Mouse (Mus musculus): ENCODE measurements around the gene Sppl2b. TPM values are rescaled to one million over a fixed set of nuclear protein-coding genes. Genes with fewer than 3 reads are reported as not detected.

Sppl2b gene
- polyA plus RNA-seq, 1 experiment from 2014 or later = 34.2 TPM

DNA sequence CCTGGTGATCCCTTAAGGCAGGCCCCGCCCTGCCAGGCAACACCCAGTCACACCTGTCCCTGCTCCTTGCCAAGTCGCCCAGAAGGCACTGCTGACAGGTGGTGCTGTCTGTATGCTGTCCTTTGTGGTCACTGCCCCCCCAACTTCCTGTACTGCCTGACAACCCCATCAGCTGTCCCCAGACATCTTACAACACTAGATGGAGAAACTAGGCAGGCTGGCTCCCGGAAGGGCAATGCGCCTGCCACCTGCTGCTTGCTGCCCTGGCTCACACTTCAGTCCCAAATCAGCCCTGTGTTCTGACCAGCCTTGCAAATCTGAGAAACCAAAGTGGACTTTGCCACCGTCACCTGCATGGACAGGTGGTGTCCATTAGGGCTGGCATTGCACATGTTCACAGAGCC lies 59.2 kb downstream of the Sppl2b start:
- Histone ChIP-seq H3K4me1 (ENCODE audit: control insufficient read depth, insufficient read depth, low read length) (peaks cover 10% of the 10 kb centered on the region; the same call in 1 of the 2 replicates), H3K9ac (ENCODE audit: low read length) (no peak overlapping the region), H3K4me3 (ENCODE audit: low read depth, low read length) (no peak overlapping the region), H3K27ac (ENCODE audit: low read depth, low read length) (no peak overlapping the region), H3K9me3 (ENCODE audit: control insufficient read depth, low read length) (no peaks in the 10 kb centered on the region), H3K4me2 (ENCODE audit: low read depth) (no peak overlapping the region), H3K27me3 (ENCODE audit: control insufficient read depth, insufficient read depth, low read length) (no peaks in the 10 kb centered on the region), H3K36me3 (ENCODE audit: control insufficient read depth, insufficient read depth, low read length) (peaks cover 6% of the 10 kb centered on the region)
- no peak for ATAC-seq (ENCODE audit: insufficient read depth, low FRiP score, low TSS enrichment)
- no peak for DNase-seq (ENCODE audit: low spot score)
- 88% methylated on average over 5 of the region's 5 CpGs for WGBS

DNA sequence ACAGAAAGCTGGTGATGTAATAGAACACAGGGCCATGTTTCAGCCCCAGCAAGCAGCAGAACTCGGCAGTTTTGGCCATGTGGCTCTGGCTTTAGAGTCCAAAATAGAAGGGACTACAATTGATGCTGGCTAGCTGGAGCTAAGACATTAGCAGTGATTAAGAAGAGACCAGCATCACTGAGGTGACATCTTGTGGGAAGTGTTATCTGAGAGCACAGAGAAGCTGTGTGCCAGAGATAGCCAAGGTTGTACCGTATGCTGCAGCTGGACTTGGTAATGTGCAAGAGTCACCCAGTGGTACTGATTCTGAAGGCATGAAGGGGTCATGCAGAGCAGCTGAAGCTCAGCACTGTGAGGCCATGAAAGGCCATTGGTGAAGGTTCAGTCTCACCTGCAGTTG lies 60.2 kb downstream of the Sppl2b start:
- Histone ChIP-seq H3K27ac (ENCODE audit: low read depth, low read length) (no peak overlapping the region), H3K27me3 (ENCODE audit: control insufficient read depth, insufficient read depth, low read length) (no peaks in the 10 kb centered on the region), H3K4me3 (ENCODE audit: low read depth, low read length) (no peak overlapping the region), H3K4me2 (ENCODE audit: low read depth) (no peak overlapping the region), H3K9ac (ENCODE audit: low read length) (no peak overlapping the region), H3K36me3 (ENCODE audit: control insufficient read depth, insufficient read depth, low read length) (peaks cover 4% of the 10 kb centered on the region), H3K4me1 (ENCODE audit: control insufficient read depth, insufficient read depth, low read length) (peaks cover 10% of the 10 kb centered on the region; the same call in 1 of the 2 replicates), H3K9me3 (ENCODE audit: control insufficient read depth, low read length) (no peaks in the 10 kb centered on the region)
- WGBS = 83% methylated on average over 2 of the region's 2 CpGs
- ATAC-seq (ENCODE audit: insufficient read depth, low FRiP score, low TSS enrichment) (no peak), DNase-seq (ENCODE audit: low spot score) (no peak)

DNA sequence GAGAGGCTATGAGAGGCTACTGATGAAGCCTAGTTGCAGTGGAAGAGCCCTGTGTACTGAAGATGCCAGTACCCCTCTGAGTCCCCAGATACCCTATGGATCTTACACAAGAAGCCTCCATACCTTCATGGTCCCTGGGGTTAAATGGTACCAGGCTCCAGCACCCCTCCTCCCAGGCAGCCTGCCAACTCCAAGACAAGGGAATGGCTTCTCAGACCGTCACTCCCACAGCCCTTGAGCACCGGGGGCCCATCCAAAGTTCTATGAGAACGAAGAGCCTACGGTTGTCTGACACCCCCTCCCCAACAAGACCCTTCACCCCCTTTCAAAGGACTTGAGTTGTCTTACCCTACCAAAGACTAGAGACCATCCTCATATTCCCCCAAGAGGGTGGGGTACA lies 60.7 kb downstream of the Sppl2b start:
- ATAC-seq (ENCODE audit: insufficient read depth, low FRiP score, low TSS enrichment) (no peak), DNase-seq (ENCODE audit: low spot score) (no peak)
- WGBS = 95% methylated on average over 4 of the region's 4 CpGs
- Histone ChIP-seq H3K27me3 (ENCODE audit: control insufficient read depth, insufficient read depth, low read length) (no peaks in the 10 kb centered on the region), H3K9me3 (ENCODE audit: control insufficient read depth, low read length) (no peaks in the 10 kb centered on the region), H3K4me2 (ENCODE audit: low read depth) (no peak overlapping the region), H3K4me3 (ENCODE audit: low read depth, low read length) (no peak overlapping the region), H3K36me3 (ENCODE audit: control insufficient read depth, insufficient read depth, low read length) (peaks cover 4% of the 10 kb centered on the region), H3K4me1 (ENCODE audit: control insufficient read depth, insufficient read depth, low read length) (peaks cover 10% of the 10 kb centered on the region; the same call in 1 of the 2 replicates), H3K27ac (ENCODE audit: low read depth, low read length) (no peak overlapping the region), H3K9ac (ENCODE audit: low read length) (no peak overlapping the region)

DNA sequence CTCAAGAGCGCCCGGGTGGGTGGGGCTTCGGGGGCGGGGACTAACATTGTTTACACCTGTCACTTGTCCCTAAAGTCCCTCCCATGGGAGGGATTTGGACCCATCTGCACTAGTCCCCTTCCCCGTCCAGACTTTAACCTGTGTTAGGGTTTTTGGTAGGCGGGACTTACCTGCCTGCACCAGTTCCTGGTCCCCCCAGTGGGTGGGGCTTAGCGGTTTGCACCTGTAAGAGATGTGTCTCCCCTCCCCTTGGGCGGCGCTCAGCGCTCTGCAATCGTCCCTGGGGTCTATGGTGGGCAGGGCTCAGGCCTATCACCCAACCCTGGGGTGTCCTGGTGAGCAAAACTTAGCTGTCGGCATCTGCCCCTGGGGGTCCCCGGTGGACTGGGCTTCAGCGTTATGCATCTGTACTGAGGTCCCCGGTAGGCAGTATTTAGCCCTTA lies 62.3 kb downstream of the Sppl2b start:
- no peak for ATAC-seq (ENCODE audit: insufficient read depth, low FRiP score, low TSS enrichment)
- H3K36me3 ChIP-seq (ENCODE audit: control insufficient read depth, insufficient read depth, low read length) = peaks cover 4% of the 10 kb centered on the region
- peak overlapping the region; percentile 42 for H3K27ac ChIP-seq (ENCODE audit: low read depth, low read length)
- WGBS = 2% methylated on average over 15 of the region's 15 CpGs
- no peak for DNase-seq (ENCODE audit: low spot score)
- H3K4me3 ChIP-seq (ENCODE audit: low read depth, low read length) = peak overlapping the region; percentile 97
- H3K9ac ChIP-seq (ENCODE audit: low read length) = peak overlapping the region; percentile 86
- peak overlapping the region; percentile 98 for H3K4me2 ChIP-seq (ENCODE audit: low read depth)
- no peaks in the 10 kb centered on the region for H3K27me3 ChIP-seq (ENCODE audit: control insufficient read depth, insufficient read depth, low read length)
- H3K4me1 ChIP-seq (ENCODE audit: control insufficient read depth, insufficient read depth, low read length) = peaks cover 16% of the 10 kb centered on the region
- H3K9me3 ChIP-seq (ENCODE audit: control insufficient read depth, low read length) = no peaks in the 10 kb centered on the region

DNA sequence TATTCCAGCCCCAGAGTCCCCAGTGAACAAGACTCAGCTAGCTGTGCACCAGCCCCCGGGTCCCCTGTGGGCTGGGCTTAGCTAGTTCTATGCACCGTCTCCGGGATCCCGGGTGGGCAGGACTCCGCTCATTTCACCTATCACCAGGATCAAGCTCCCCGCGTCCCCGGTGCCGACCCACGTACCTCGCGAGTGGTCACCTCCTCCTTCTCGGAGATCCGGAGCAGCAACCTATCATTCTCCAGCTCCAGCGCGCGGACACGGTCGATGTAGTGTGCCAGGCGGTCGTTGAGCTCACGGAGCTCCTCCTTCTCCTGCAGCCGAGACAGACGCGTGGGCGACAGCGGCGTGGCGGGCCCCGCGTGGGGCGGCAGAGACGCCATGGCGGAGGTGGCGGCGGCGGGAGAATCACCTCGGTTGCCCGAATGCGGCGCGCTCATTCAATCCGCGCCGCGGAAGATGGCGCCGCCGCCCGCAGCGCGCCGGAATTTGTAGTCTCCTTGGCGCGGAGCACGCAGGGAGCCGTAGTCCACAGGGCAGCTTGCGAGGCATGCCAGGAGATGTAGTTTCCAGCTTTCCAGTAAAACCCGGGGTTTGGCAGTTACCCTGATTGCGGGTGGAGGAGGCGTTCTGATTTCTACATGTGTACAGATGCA lies 62.8 kb downstream of the Sppl2b start, which contains the start of gene Lmnb2:
Lmnb2 (minus strand) TSS at position 467 of the 656 bp plus-strand sequence.
- DNase-seq (ENCODE audit: low spot score) (peak; percentile 85), ATAC-seq (ENCODE audit: insufficient read depth, low FRiP score, low TSS enrichment) (peak; percentile 74)
- no peaks in the 10 kb centered on the region for H3K27me3 ChIP-seq (ENCODE audit: control insufficient read depth, insufficient read depth, low read length)
- peak within 1 kb of the TSS; percentile 86 for H3K9ac ChIP-seq (ENCODE audit: low read length)
- peak within 1 kb of the TSS; percentile 98 for H3K4me2 ChIP-seq (ENCODE audit: low read depth)
- peaks cover 16% of the 10 kb centered on the region for H3K4me1 ChIP-seq (ENCODE audit: control insufficient read depth, insufficient read depth, low read length)
- peak within 1 kb of the TSS; percentile 42 for H3K27ac ChIP-seq (ENCODE audit: low read depth, low read length)
- WGBS = under 1% methylated on average over 61 of the region's 61 CpGs
- peaks cover 4% of the 10 kb centered on the region for H3K36me3 ChIP-seq (ENCODE audit: control insufficient read depth, insufficient read depth, low read length)
- peak within 1 kb of the TSS; percentile 97 for H3K4me3 ChIP-seq (ENCODE audit: low read depth, low read length)
- H3K9me3 ChIP-seq (ENCODE audit: control insufficient read depth, low read length) = no peaks in the 10 kb centered on the region

MicroRNAs within 50 kb of the gene (microRNA counts, 519-probe panel; counts per million panel counts)
- 171 counts per million, percentile 57 among the panel's probes with 10 or more counts for microRNA mmu-miR-1982

Small RNAs within 50 kb of the gene (microRNA-seq; reads per million reads assigned to microRNA genes)
- gene Mir1982 = 3.6 reads per million, percentile 7 among the genes with 10 or more reads in this experiment

Other genes starting within 250 kb of the Sppl2b start
- gene Gm49322, start 249.3 kb upstream of the Sppl2b start, polyA plus RNA-seq (2014; fragmentation: Nextera tagmentation; extraction: Ambion mirVana) = 2.4 and 3.1 TPM in 2 replicates
- 117 TPM in 2 replicates for gene Csnk1g2, start 232.4 kb upstream of the Sppl2b start, polyA plus RNA-seq (2014; fragmentation: Nextera tagmentation; extraction: Ambion mirVana)
- gene Btbd2, start 198.2 kb upstream of the Sppl2b start, polyA plus RNA-seq (2014; fragmentation: Nextera tagmentation; extraction: Ambion mirVana) = 71.1 and 78.8 TPM in 2 replicates
- 79.5 and 85.5 TPM in 2 replicates for gene Mknk2, start 177.2 kb upstream of the Sppl2b start, polyA plus RNA-seq (2014; fragmentation: Nextera tagmentation; extraction: Ambion mirVana)
- 58.9 and 60.3 TPM in 2 replicates for gene Mob3a, start 153.3 kb upstream of the Sppl2b start, polyA plus RNA-seq (2014; fragmentation: Nextera tagmentation; extraction: Ambion mirVana)
- 10.6 and 11.5 TPM in 2 replicates for gene Izumo4, start 153.1 kb upstream of the Sppl2b start, polyA plus RNA-seq (2014; fragmentation: Nextera tagmentation; extraction: Ambion mirVana)
- gene Ap3d1, start 113.0 kb upstream of the Sppl2b start, polyA plus RNA-seq (2014; fragmentation: Nextera tagmentation; extraction: Ambion mirVana) = 69.3 and 79.1 TPM in 2 replicates
- gene Dot1l, start 100.1 kb upstream of the Sppl2b start, polyA plus RNA-seq (2014; fragmentation: Nextera tagmentation; extraction: Ambion mirVana) = 23.9 and 24.3 TPM in 2 replicates
- gene Sf3a2, start 57.1 kb upstream of the Sppl2b start, polyA plus RNA-seq (2014; fragmentation: Nextera tagmentation; extraction: Ambion mirVana) = 96.6 and 101 TPM in 2 replicates
- gene Plekhj1, start 56.6 kb upstream of the Sppl2b start, polyA plus RNA-seq (2014; fragmentation: Nextera tagmentation; extraction: Ambion mirVana) = 150 and 153 TPM in 2 replicates
- not detected in 2 replicates for gene Amh, start 50.0 kb upstream of the Sppl2b start, polyA plus RNA-seq (2014; fragmentation: Nextera tagmentation; extraction: Ambion mirVana)
- gene Jsrp1, start 41.8 kb upstream of the Sppl2b start, polyA plus RNA-seq (2014; fragmentation: Nextera tagmentation; extraction: Ambion mirVana) = 1.6 and 1.9 TPM in 2 replicates
- gene Oaz1, start 28.6 kb upstream of the Sppl2b start, polyA plus RNA-seq (2014; fragmentation: Nextera tagmentation; extraction: Ambion mirVana) = 1,810 and 1,847 TPM in 2 replicates
- 0.40 and 0.66 TPM in 2 replicates for gene Lingo3, start 11.2 kb upstream of the Sppl2b start, polyA plus RNA-seq (2014; fragmentation: Nextera tagmentation; extraction: Ambion mirVana)
- gene Lsm7, start 66 bp upstream of the Sppl2b start, polyA plus RNA-seq (2014; fragmentation: Nextera tagmentation; extraction: Ambion mirVana) = 305 and 307 TPM in 2 replicates
- 0.08 and 0.11 TPM in 2 replicates for gene Tmprss9, start 16.6 kb downstream of the Sppl2b start, polyA plus RNA-seq (2014; fragmentation: Nextera tagmentation; extraction: Ambion mirVana)
- gene Timm13, start 45.7 kb downstream of the Sppl2b start, polyA plus RNA-seq (2014; fragmentation: Nextera tagmentation; extraction: Ambion mirVana) = 312 and 323 TPM in 2 replicates
- gene Lmnb2, start 63.0 kb downstream of the Sppl2b start, polyA plus RNA-seq (2014; fragmentation: Nextera tagmentation; extraction: Ambion mirVana) = 23.0 and 27.9 TPM in 2 replicates
- gene Gadd45b, start 74.8 kb downstream of the Sppl2b start, polyA plus RNA-seq (2014; fragmentation: Nextera tagmentation; extraction: Ambion mirVana) = 7.9 and 8.5 TPM in 2 replicates
- 8.1 and 9.4 TPM in 2 replicates for gene Gng7, start 159.7 kb downstream of the Sppl2b start, polyA plus RNA-seq (2014; fragmentation: Nextera tagmentation; extraction: Ambion mirVana)
- gene Diras1, start 170.4 kb downstream of the Sppl2b start, polyA plus RNA-seq (2014; fragmentation: Nextera tagmentation; extraction: Ambion mirVana) = 4.2 and 4.7 TPM in 2 replicates
- 13.3 and 14.5 TPM in 2 replicates for gene Slc39a3, start 182.2 kb downstream of the Sppl2b start, polyA plus RNA-seq (2014; fragmentation: Nextera tagmentation; extraction: Ambion mirVana)
- gene Sgta, start 204.9 kb downstream of the Sppl2b start, polyA plus RNA-seq (2014; fragmentation: Nextera tagmentation; extraction: Ambion mirVana) = 248 and 262 TPM in 2 replicates
- 63.9 and 65.8 TPM in 2 replicates for gene Thop1, start 214.8 kb downstream of the Sppl2b start, polyA plus RNA-seq (2014; fragmentation: Nextera tagmentation; extraction: Ambion mirVana)
- gene Creb3l3, start 243.6 kb downstream of the Sppl2b start, polyA plus RNA-seq (2014; fragmentation: Nextera tagmentation; extraction: Ambion mirVana) = 0.11 and 0.70 TPM in 2 replicates